Mouse (Mus musculus): ENCODE results near the gene Prc1.
"Not testable (repeated sequence)": the region's sequence is repeated elsewhere in the genome, so short reads cannot be mapped to it uniquely, and the experiment has no call there.

Prc1 gene

DNA sequence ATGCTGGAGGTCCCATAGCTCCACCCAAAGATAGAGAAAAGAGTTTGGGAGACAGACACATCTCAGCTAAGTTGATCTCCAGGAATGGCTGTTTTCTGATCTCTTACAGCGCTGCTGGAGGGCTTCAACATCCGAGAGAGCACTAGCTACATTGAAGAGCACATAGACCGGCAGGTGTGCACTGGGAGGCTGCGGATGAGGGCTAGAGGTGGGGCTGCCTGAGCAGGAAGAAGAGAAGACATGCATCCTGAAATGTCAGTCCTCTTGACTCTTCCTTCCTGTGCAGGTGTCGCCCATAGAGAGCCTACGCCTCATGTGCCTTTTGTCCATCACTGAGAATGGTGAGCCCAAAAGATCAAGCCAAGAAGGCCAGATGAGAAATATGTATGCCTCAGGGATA is 8.5 kb upstream of the Prc1 start:
- DNase-seq (ENCODE audit: inconsistent ontology term) = no peak

DNA sequence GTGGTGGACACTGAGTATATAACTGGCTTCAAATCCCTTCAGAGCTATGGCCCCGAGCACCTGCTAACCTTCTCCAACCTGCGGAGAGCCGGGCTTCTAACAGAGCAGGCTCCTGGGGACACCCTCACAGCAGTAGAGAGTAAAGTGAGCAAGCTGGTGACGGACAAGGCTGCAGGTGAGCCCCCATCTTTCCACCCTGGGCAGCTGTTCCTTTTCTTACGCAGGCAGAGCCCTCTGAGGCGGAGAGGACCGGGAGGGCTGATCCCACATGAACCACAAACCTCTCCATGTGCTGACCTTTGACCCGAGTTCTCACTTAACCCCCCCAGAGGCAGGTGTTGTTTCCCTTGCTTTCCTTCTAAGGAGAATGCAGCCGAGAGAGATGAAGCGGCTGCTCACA is 6.5 kb upstream of the Prc1 start:
- DNase-seq (ENCODE audit: inconsistent ontology term) = no peak

DNA sequence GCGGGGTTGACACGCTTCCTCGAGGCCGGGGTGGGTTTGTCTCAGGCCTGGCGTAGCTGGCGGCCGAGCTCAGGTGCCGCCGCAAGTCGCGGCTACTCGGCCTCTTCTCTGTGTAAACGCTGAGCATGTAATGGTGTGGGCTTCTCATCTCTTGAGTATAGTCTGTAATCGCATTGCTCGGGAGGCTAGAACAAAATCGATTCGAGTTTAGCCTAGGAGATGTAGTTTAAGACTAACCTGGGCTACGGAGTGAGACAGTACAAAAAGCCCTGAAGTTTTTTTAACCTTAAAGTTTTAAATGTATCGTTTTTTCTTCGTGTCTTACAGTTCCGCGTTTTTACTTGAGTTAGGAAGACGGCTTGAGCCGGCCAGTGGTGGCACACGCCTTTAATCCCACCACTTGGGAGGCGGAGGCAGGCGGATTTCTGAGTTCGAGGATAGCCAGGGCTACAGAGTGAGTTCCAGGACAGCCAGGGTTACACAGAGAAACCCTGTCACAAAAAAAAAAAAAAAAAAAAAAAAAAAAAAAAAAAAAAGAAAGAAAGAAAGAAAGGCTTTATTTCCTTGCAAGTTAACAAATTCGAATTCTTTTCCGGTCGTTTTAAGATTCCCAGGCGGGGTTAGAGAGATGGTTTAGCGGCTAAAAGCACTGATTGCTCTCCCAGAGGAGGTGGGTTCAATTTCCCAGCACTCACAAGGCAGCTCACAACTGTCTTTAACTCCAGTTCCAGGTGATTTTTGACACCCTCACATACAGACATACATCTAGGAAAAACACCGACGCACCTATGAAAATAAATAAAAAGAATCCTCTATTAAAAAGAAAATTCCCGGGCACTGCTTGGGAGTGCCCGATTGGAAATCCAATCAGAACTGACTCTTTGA is 756 bp downstream of the Prc1 start:
- DNase-seq (ENCODE audit: inconsistent ontology term) = no peak

DNA sequence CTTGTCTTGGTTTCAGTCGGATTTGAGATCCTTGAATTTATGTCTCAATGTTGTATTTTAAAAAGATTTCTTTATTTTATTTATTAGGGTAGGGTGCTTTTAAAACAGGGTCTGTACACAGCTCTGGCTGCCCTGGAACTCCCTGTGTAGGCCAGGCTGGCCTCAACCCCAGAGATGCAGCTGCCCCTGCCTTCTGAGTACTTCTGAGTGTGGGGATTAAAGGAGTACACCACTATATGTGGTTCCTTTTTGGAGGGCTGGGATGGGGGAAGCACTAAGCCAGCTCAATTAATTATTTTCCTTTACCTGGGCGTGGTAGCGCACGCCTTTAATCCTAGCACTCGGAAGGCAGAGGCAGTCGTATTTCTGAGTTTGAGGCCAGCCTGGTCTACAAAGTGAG is 2.2 kb downstream of the Prc1 start:
- no peak for DNase-seq (ENCODE audit: inconsistent ontology term)

DNA sequence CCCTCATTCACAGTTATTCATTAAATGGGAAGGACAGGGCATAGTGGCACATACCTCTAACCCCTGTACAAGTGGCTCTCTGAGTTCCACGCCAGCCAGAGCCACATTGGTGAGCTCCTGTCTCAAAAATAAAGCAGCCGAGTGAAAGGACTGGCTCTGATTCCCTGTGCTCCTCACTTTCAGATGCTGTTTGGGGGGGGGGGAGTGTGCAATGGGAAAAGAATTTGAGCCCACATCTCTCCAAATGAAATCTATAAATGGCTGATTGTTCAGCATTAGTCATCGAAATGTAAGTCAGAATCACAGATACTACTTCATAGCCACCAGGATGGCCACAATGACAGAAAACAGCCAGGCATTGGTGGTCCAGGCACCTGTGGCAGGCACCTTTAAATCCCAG is 2.8 kb downstream of the Prc1 start:
- DNase-seq (ENCODE audit: inconsistent ontology term) = peak; percentile 88

DNA sequence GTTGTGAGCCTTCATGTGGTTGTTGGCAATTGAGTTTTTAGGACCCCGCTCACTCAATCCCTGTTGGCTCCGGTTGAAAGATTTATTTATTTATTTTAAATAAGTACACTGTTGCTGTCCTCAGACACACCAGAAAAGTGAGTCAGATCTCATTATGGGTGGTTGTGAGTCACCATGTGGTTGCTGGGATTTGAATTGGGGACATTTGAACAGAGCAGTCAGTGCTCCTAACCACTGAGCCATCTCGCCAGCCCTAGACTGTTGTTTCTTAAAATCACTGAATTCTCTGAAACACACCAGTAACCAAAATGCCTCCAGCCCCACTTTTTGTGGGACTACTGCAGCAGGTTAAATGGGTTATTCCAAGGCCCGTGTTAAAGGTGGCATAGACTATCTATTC is 4.5 kb downstream of the Prc1 start:
- peak; percentile 47 for DNase-seq (ENCODE audit: inconsistent ontology term)

DNA sequence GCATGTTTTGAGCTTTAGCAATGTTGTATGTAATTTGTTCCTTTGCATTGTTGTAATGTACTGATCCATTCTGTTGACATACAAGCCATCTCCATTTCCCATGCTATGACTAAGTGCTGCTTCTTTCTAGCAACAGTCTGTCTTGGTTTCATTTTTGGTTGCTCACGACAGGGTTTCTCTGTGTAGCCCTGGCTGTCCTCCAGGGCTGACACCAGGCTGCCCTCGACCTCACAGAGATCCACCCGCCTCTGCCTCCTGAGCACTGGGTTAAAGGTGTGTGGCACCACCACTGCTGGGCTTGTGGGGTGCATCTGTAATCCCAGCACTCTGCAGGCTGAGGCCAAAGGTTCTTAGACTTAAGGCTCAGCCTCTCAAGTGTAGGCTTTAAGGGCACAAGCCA is 5.3 kb downstream of the Prc1 start:
- no peak for DNase-seq (ENCODE audit: inconsistent ontology term)

DNA sequence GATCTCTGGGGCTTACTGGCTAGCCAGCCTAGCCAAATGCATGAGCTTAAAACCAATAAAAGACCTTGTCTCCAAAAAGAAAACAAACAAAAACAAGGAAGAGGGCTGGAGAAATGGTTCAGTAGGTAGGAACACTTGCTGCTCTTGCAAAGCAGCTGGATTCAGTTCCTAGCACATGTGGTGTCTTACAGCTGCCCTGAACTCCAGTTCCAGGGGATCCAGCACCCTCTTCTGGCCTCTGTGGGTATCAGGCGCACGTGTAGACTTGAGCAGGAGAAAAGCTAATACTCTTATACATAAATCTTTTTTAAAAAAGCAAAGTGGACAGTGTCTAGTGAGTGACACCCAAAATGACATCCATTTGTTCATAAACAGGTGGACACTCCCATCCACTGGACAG is 7.3 kb downstream of the Prc1 start:
- no peak for DNase-seq (ENCODE audit: inconsistent ontology term)

DNA sequence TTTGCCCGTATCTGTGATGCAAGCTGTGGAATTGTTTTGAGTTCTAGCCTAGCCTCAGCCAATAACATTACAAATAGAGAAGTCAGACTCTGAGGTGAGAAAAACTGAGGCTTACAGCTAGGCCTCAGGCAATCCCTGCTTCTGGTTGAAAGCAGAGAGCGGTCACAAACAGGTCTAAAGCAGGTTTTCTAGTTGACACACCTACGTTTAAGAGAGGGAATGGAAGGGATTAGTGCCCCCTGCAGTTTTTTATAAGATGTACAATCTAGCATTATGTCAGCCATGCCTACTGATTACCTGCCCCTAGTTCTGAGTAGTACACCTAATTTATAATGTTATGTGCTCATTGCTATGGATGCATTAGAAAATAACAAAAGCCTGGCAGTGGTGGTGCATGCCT is 13.5 kb downstream of the Prc1 start:
- no peak for DNase-seq (ENCODE audit: inconsistent ontology term)

DNA sequence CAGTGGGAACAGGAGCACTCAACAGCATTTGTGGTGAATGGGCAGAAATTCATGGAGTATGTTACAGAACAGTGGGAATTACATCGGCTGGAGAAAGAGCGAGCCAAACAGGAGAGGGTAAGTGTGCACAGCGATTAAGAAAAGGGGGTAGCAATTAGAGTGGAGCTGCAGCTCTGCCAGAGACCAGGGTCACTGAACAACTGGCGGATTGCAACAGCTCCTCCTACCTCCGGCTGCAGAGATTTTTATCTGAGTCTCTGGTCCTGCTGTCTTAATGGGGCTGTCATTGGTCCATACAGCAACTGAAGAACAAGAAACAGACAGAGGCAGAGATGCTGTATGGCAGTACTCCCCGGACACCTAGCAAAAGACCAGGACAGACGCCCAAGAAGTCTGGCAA is 16.5 kb downstream of the Prc1 start:
- DNase-seq (ENCODE audit: inconsistent ontology term) = no peak

DNA sequence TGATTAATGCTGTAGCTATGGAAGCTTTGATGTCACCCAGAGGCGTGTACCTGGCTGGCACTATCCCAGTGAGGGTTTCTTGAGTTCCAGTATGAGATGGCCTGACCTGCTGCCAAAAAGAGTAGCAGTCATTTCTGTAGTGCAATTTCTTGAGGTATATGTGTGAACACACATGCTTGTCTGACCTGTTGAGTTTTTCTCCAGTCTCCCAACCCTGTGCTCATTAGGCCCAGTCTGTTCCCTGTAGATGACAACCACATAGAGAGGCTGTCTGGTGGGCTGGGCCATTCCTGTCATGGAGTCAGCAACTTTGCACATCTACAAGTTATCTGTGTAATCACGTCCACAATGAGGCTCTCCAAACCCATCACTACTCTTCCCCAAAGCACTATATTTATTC is 21.5 kb downstream of the Prc1 start:
- no peak for DNase-seq (ENCODE audit: inconsistent ontology term)

DNA sequence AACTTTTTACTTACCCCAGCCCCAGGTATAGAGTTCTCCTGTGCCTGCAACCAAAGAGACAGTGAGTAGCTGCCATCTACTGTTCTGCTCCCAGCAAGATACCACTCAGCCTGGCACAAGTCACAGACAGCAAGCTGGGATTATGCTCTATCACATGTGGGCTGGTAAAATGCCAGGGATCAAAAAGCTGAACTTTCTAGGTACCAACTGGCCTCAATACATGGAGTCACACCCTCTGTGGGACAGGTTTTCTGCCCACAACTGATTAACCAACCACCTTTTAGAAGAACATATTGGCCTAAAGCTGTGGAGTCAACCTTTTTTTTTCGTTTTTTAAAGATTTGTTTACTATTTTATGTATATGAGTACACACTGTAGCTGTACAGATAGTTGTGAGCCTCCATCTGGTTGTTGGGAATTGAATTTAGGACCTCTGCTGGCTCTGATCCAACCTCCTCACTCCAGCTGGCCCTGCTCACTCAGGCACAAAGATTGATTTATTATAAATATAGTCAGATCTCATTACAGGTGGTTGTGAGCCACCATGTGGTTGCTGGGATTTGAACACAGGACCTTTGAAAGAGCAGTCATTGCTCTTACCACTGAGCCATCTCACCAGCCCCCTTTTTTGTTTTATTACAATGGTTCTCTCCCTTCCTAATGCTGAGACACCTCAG is 23.3 kb downstream of the Prc1 start:
- no peak for DNase-seq (ENCODE audit: inconsistent ontology term)

DNA sequence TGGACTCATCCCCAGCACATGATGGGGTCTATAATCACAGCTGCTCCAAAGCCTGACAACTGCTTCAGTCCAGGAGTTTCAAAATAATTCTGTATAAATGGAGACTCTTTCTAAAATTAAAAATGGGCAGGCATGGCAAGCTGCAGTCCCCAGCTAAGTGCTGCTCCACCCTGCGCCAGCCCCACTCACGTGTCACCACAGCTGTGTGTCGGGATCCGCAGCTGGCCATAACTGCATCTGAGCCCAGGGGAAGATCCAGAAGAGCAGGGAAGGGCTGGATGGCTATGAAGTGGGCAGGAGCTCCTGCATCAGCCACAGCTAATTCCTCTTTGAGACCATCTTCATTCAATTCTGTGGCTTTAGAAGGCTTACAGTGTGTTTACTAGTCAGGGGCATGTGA is 24.4 kb downstream of the Prc1 start:
- no peak for DNase-seq (ENCODE audit: inconsistent ontology term)

DNA sequence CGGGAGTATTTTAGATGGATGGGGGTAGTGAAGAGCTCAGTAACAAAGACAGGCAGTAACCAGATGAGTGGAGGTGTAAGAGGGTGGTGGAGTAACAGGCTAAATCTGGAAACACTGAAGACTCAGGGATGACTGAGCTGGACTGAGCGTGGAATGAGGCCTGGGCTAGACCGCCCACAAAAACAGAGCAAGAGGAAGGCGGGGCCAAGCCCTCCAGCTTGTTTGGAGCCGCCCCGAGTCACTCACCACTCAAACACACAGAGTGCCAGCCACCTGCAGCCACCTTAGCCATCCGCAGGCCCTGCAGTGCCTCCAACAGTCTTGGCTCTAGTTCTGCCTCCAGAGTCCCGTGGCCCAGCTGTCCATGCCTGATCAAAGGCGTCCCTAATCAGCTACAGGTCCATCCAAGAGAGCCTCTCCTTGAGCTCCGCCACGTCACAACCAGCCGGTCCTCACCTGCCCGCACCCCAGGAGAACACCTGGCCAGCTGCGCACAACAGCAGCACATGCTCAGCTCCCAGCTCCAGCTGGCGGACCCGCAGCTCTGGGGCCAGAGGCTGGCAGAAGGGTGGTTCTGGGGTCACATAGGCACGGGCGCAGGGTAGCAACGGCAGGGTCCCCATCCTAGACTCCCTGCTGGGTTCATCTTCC is 25.7 kb downstream of the Prc1 start:
- no peak for DNase-seq (ENCODE audit: inconsistent ontology term)

DNA sequence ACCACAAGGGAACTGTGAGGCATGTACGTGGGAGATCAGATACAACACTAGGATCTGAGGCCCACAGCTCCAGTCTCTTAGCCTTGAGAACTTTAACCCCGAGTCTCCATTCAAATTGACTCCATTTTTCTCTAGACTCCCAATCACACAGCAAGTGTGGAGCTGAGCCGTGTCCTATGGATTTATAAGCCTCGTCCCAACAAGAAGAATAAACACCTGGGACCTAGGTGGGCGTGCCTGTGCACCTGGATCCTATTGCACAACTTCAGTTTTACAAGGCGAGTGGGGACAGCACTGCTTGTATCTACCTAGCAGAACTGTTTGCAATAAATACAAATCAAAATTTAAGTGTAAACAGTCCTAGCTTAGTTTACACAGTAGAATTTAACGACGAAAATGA is 29.1 kb downstream of the Prc1 start:
- DNase-seq (ENCODE audit: inconsistent ontology term) = no peak

DNA sequence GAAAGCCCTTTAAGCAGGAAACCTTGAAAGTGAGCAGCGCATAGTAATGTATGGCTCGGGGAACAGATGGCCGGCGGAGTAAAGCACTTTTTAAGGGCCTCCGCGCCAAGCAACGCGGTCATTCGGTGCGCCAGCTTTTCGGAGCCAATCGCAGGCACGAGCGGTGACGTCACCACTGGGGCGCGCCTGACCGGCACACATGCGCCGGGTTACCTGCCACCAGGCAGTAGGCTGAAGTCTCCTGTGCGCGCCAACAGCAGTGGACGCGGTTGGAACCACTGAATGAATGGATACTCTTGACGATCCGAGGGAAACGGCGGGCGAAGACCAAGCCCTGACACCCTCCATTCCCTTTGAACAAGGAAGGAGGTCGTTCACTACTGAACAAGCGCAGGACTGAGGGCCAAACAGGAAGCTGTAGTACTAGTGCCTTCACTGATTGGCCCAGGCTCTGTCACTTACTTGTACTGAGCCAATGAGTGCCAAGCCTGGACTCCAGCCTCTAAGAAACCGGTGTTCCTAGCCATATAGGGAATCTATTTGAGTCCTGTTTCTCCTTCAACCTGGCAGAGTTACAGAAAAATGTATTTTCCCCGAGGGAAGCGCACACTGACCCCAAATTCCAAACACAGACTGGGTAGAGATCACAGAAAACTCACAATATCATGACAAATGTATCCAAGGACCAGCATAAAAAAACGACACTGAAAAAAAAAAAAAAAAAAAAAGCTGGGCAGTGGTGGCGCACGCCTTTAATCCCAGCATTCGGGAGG is 30.0 kb downstream of the Prc1 start, which contains the start of gene Rccd1:
Gene Rccd1 (minus strand): TSS at position 412 of the 773 bp plus-strand sequence.
- peak; percentile 97 for DNase-seq (ENCODE audit: inconsistent ontology term)

DNA sequence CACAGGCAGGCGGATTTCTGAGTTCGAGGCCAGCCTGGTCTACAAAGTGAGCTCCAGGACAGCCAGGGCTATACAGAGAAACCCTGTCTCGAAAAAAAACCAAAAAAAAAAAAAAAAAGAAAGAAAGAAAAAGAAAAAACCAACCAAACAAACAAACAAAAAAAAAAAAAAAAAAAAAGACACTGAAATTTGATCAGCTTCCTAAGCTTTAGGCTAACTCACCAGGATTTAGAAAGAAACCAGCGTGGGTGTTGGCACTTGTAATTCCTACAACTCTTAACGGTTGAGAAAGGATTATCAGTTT is 30.5 kb downstream of the Prc1 start:
- DNase-seq (ENCODE audit: inconsistent ontology term) = not testable (repeated sequence)

DNA sequence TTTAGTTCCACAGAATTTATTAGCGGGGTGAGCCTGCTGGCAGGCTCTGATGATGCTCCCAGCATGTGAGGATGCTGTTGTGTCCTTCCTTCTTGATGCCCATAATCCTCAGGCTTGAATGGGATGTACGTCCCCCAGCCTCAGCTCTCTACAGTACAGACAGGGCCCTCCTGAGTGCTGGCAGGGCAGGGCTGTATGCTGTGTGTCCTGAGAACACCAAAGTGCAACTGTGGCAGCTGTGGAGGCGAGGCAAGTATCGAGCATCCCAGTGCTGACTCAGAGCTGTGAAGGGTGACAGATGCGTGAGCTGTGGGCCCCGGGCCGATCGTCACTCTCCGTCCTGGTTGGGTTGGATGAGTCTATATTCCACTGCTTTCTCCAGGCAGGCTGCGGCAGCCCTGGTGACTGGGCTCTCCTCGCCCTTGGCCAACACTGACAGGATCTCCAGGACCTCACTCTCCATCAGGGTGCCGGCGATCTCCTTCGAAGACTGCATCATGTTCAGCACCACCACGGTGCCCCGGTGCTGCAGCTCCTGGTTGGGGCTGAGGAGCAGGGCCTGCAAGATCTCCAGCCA is 31.1 kb downstream of the Prc1 start:
- no peak for DNase-seq (ENCODE audit: inconsistent ontology term)

DNA sequence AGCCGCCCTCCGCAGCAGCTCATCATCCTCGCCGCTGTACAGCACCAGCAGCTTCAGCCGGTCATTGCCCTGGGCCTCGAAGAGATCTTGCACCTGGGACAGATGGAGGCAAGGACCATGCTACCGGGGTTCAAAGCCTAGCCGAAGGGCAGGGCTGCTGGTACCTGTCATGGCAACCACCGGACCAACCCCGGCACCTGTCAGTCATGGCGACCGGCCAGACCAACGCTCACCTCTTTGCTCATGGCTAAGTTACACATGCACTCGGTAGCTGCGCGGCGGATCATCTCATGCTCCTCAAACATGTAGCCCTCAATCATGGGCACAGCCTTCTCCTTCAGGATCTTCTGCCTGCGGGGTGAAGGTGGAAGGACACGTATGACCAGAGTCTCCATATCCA is 31.8 kb downstream of the Prc1 start:
- no peak for DNase-seq (ENCODE audit: inconsistent ontology term)

DNA sequence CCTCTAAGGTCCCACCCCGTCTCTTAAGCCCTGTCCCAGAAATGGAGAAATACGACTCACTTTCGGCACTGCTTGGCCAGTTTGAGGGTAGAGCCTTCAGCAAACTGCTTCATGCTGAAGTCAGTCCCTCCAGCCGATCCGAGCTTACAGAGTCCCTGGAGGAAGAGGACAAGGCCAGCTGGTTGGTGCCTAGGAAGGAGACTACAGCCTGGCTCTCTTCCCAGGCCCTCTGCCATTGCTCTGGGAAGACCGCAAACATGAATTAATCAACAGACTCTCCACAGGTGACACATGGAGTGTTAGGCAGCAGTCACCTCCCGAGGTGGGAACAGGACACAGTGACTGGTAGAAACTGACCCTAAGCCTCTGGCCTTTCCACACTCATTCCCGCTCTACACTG is 36.0 kb downstream of the Prc1 start:
- no peak for DNase-seq (ENCODE audit: inconsistent ontology term)

DNA sequence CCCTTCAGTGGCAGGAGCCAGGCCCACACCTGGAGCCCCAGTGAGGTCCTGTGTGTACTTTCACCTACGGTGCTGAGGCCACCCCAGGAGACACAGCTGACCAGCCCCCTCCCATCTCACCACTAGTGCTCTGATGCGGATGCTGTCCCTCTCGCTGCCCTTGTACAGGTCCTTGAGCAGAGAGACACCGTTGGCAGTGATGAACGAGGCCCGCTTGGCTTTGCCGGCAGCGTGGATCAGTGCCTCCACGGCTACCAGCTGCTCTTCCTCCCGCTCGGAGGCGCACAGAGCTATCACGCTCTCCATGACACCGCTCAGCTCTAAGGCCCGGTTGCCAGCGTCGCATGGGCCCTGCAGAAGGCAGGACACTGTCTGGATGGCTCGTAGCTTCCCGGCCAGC is 37.2 kb downstream of the Prc1 start:
- no peak for DNase-seq (ENCODE audit: inconsistent ontology term)

DNA sequence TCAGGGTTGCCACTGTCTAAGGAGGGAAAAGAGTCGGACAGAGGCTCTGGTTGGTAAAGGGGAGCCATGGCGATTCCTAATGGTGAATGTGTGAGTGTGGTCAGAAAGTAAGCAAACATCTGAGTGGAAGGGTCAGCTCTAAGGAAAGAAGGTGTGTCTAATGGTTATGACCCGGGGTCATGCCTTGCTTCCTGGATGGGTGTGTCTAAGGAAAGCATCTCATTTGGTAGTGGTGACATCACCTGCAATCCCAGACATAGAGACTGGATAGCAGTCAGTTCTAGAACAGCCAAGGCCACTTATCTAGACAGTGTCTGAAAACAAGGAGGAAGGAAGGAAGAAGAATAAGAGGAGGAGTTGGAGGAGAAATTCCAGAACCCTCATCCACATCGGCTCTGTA is 40.6 kb downstream of the Prc1 start:
- no peak for DNase-seq (ENCODE audit: inconsistent ontology term)

Measured in Muller cell, postnatal 12 days (primary cell).